Comparison of ENCODE assay signal across 8 mouse cellular contexts in genomic region chr4:33248915-33249314, GRCm38 (mm10). TPM values are rescaled to one million over a fixed set of nuclear protein-coding genes. Genes with fewer than 3 reads are reported as not detected.
A peak's percentile ranks its signal among the peaks of the same experiment; 100 is the strongest.
DNase-seq lines count a peak whose midpoint lies in the region; ATAC-seq and TF ChIP-seq lines count a peak whose summit lies in the region.

No protein-coding gene starts in this region.

- DNase-seq in heart, postnatal 36 days: no peak
- peak; percentile 24 for DNase-seq in heart, postnatal 4 days
- peak; percentile 46 for DNase-seq in limb, embryonic 14.5 days (ENCODE audit: low spot score)
- no peak for DNase-seq in frontal cortex, postnatal 25 days (ENCODE audit: low spot score in 2 of 2)
- DNase-seq in c-Kit-positive CD71-positive TER-119-positive erythroid progenitor cells, embryonic 14.5 days (ENCODE audit: low spot score): no peak

- H3K36me3 ChIP-seq in heart, embryonic 15.5 days: peaks cover 22% of the 10 kb centered on the region
- peaks cover 24% of the 10 kb centered on the region for H3K36me3 ChIP-seq in limb, embryonic 14.5 days (ENCODE audit: control insufficient read depth, insufficient read depth, low read length)

- WGBS in heart, embryonic 15.5 days: 3% methylated on average over 4 of the region's 4 CpGs
- under 1% methylated on average over 4 of the region's 4 CpGs for WGBS in limb, embryonic 14.5 days

- intact Hi-C loops in heart, postnatal 36 days (cut with DNase I): loop anchor here (2.0 to 10.0 kb wide), 4 partner anchors 34 to 1284 kb away; partner anchors contain the start of genes Casp8ap2, Map3k7 and Ube2j1

- TF ChIP-seq POLR2A in bone marrow macrophage, adult 2 months (IDR thresholded peaks at IDR 0.05; ENCODE audit: borderline replicate concordance, low read depth, low read length): no peak
- no peak for TF ChIP-seq POLR2A in limb, embryonic 14.5 days (IDR thresholded peaks at IDR 0.05; ENCODE audit: borderline replicate concordance, extremely low read depth, insufficient read depth, insufficient read length)

- no peaks in the 10 kb centered on the region for H3K9me3 ChIP-seq in heart, embryonic 15.5 days (replicated peaks)
- H3K9me3 ChIP-seq in limb, embryonic 14.5 days (ENCODE audit: control insufficient read depth, low read length): no peaks in the 10 kb centered on the region

- no peak for ATAC-seq in heart, embryonic 15.5 days (replicated peaks; ENCODE audit: insufficient number of reproducible peaks, insufficient read depth, low FRiP score, low read depth)
- no peak for ATAC-seq in limb, embryonic 14.5 days (ENCODE audit: low FRiP score, low read depth)
- ATAC-seq in megakaryocyte-erythroid progenitor cell, adult 5-6 weeks (replicated peaks; ENCODE audit: low FRiP score, low TSS enrichment, poor library complexity, severe bottlenecking): no peak

- no peaks in the 10 kb centered on the region for H3K27me3 ChIP-seq in heart, embryonic 15.5 days
- no peaks in the 10 kb centered on the region for H3K27me3 ChIP-seq in limb, embryonic 14.5 days (ENCODE audit: control insufficient read depth, insufficient read depth, low read length)

- peak overlapping the region; percentile 92 for H3K4me3 ChIP-seq in heart, embryonic 15.5 days
- H3K4me3 ChIP-seq in bone marrow macrophage, adult 2 months (ENCODE audit: insufficient read depth, low read length): peak overlapping the region; percentile 49
- H3K4me3 ChIP-seq in limb, embryonic 14.5 days (replicated peaks; ENCODE audit: low read length): peak overlapping the region; percentile 87

- peak overlapping the region; percentile 42 for H3K9ac ChIP-seq in heart, embryonic 15.5 days
- peak overlapping the region; percentile 50 for H3K9ac ChIP-seq in limb, embryonic 14.5 days (ENCODE audit: low read depth, low read length, severe bottlenecking)

- peak overlapping the region; percentile 55 for H3K4me2 ChIP-seq in heart, embryonic 15.5 days
- peak overlapping the region; percentile 48 for H3K4me2 ChIP-seq in limb, embryonic 14.5 days (replicated peaks; ENCODE audit: low read depth, low read length, severe bottlenecking)

- H3K27ac ChIP-seq in heart, embryonic 15.5 days: peak overlapping the region; percentile 100
- peak overlapping the region; percentile 87 for H3K27ac ChIP-seq in bone marrow macrophage, adult 2 months (ENCODE audit: insufficient read depth, low read depth, low read length)
- H3K27ac ChIP-seq in limb, embryonic 14.5 days (replicated peaks; ENCODE audit: low read depth, low read length): peak overlapping the region; percentile 100

- no peak for TF ChIP-seq CTCF in bone marrow macrophage, adult 2 months (IDR thresholded peaks at IDR 0.05; ENCODE audit: low read depth, low read length)

- H3K4me1 ChIP-seq in heart, embryonic 15.5 days (replicated peaks): peaks cover 22% of the 10 kb centered on the region
- H3K4me1 ChIP-seq in bone marrow macrophage, adult 2 months (ENCODE audit: control insufficient read depth, insufficient read depth, low read length): peaks cover 50% of the 10 kb centered on the region
- peaks cover 17% of the 10 kb centered on the region for H3K4me1 ChIP-seq in limb, embryonic 14.5 days (ENCODE audit: control insufficient read depth, insufficient read depth, low read length)

RNA-seq across cellular contexts. Expression of gene Srsf12, which starts 40.1 kb away (rescaled TPM):
- polyA plus RNA-seq in heart, embryonic 15.5 days (2015; fragmentation: Nextera tagmentation; extraction: Ambion mirVana): 2.1 and 2.3 TPM in 2 replicates
- not detected for total RNA-seq in heart, postnatal 36 days (2021)
- not detected in 2 replicates for polyA plus RNA-seq in bone marrow macrophage, adult 2 months (2012; ENCODE audit: insufficient read depth, insufficient read length, missing spikeins)
- under 1 TPM; 0.18 to 0.29 TPM for total RNA-seq in heart, postnatal 4 days (2021)
- polyA plus RNA-seq in limb, embryonic 14.5 days (2012; rRNA removed): 10.9 and 13.3 TPM in 2 replicates
- polyA plus RNA-seq in limb, embryonic 14.5 days (2014; fragmentation: Nextera tagmentation; extraction: Ambion mirVana): 13.3 and 20.3 TPM in 2 replicates
- not detected in 2 replicates for total RNA-seq in megakaryocyte-erythroid progenitor cell, adult 5-6 weeks (2014; fragmentation: Nextera tagmentation)
- 0.08 TPM in 1 of 2 replicates, not detected in the other for total RNA-seq in megakaryocyte-erythroid progenitor cell, adult 5-6 weeks (2017)

RNA-seq across cellular contexts. Expression of gene Pnrc1, which starts 41.0 kb away (rescaled TPM):
- polyA plus RNA-seq in heart, embryonic 15.5 days (2015; fragmentation: Nextera tagmentation; extraction: Ambion mirVana): 82.4 and 84.1 TPM in 2 replicates
- 100 to 1,000 TPM; 153 to 155 TPM for total RNA-seq in heart, postnatal 36 days (2021)
- polyA plus RNA-seq in bone marrow macrophage, adult 2 months (2012; ENCODE audit: insufficient read depth, insufficient read length, missing spikeins): 136 and 138 TPM in 2 replicates
- 100 to 1,000 TPM; 103 to 110 TPM for total RNA-seq in heart, postnatal 4 days (2021)
- 61.4 and 66.5 TPM in 2 replicates for polyA plus RNA-seq in limb, embryonic 14.5 days (2012; rRNA removed)
- 121 and 137 TPM in 2 replicates for polyA plus RNA-seq in limb, embryonic 14.5 days (2014; fragmentation: Nextera tagmentation; extraction: Ambion mirVana)
- 46.4 and 53.7 TPM in 2 replicates for total RNA-seq in megakaryocyte-erythroid progenitor cell, adult 5-6 weeks (2014; fragmentation: Nextera tagmentation)
- total RNA-seq in megakaryocyte-erythroid progenitor cell, adult 5-6 weeks (2017): 98.0 and 124 TPM in 2 replicates

RNA-seq across cellular contexts. Expression of gene Pm20d2, which starts 59.4 kb away (rescaled TPM):
- polyA plus RNA-seq in heart, embryonic 15.5 days (2015; fragmentation: Nextera tagmentation; extraction: Ambion mirVana): 2.1 and 2.3 TPM in 2 replicates
- total RNA-seq in heart, postnatal 36 days (2021): 10 to 100 TPM; 55.9 to 62.9 TPM
- not detected in 2 replicates for polyA plus RNA-seq in bone marrow macrophage, adult 2 months (2012; ENCODE audit: insufficient read depth, insufficient read length, missing spikeins)
- 10 to 100 TPM; 19.2 to 19.6 TPM for total RNA-seq in heart, postnatal 4 days (2021)
- polyA plus RNA-seq in limb, embryonic 14.5 days (2012; rRNA removed): 2.3 and 3.3 TPM in 2 replicates
- 1.6 and 2.5 TPM in 2 replicates for polyA plus RNA-seq in limb, embryonic 14.5 days (2014; fragmentation: Nextera tagmentation; extraction: Ambion mirVana)
- 1.2 and 4.1 TPM in 2 replicates for total RNA-seq in megakaryocyte-erythroid progenitor cell, adult 5-6 weeks (2014; fragmentation: Nextera tagmentation)
- total RNA-seq in megakaryocyte-erythroid progenitor cell, adult 5-6 weeks (2017): 0.42 and 1.5 TPM in 2 replicates

Comparison
In these comparisons a context has a peak if more than half of its experiments do, and no peak if none do; other contexts are left out.
1. DNase-seq: peak in heart, postnatal 4 days (single experiment) and limb, embryonic 14.5 days (single experiment); none in heart, postnatal 36 days (0 of 2), frontal cortex, postnatal 25 days (0 of 2) and c-Kit-positive CD71-positive TER-119-positive erythroid progenitor cells, embryonic 14.5 days (single experiment).
2. Peak in every context shown above with its lines, with median percentiles within 50 percentile points of each other: H3K27ac ChIP-seq and H3K4me3 ChIP-seq.